Mouse (Mus musculus) heart, postnatal 0 days (tissue): ENCODE results near the gene Stk11. TPM values are rescaled to one million over a fixed set of nuclear protein-coding genes. Genes with fewer than 3 reads are reported as not detected.
A peak's percentile ranks its signal among the peaks of the same experiment; 100 is the strongest.

Experiments
- ATAC-seq: fragments of 200-750 bp; cut with Nextera tagmentation; 2 replicates; pipeline ENCODE4 v1.8.0; 2017; ENCODE audit warnings: low read depth, moderate number of reproducible peaks, moderate library complexity; ENCODE audit not compliant: insufficient read depth
- DNase-seq: peaks from one replicate; pipeline ENCODE4 v3.0.0-alpha.2; 2016; ENCODE audit warnings: low spot score
- H3K27ac ChIP-seq: fragments of 300-500 bp; sonication (generic); 2 replicates; pipeline ENCODE4 v1.5.1; 2014; ENCODE audit warnings: low read depth, mild to moderate bottlenecking
- H3K27me3 ChIP-seq: fragments of 300-500 bp; sonication (generic); 2 replicates; pipeline ENCODE4 v1.6.1; 2014; ENCODE audit warnings: low read length, mixed read lengths; ENCODE audit not compliant: control insufficient read depth, insufficient read depth
- H3K36me3 ChIP-seq: fragments of 300-500 bp; sonication (generic); replicated peaks from 2 replicates; pipeline ENCODE4 v1.6.1; 2014; ENCODE audit warnings: low read length, mixed read lengths; ENCODE audit not compliant: control insufficient read depth, insufficient read depth
- H3K4me1 ChIP-seq: fragments of 300-500 bp; sonication (generic); 2 replicates; pipeline ENCODE4 v1.6.1; 2014; ENCODE audit warnings: antibody characterized with exemption; ENCODE audit not compliant: control insufficient read depth, insufficient read depth
- H3K4me2 ChIP-seq: fragments of 300-500 bp; sonication (generic); 2 replicates; pipeline ENCODE4 v1.6.1; 2014; ENCODE audit warnings: low read depth, mild to moderate bottlenecking, low read length, moderate library complexity
- H3K4me3 ChIP-seq: fragments of 300-500 bp; sonication (generic); 2 replicates; pipeline ENCODE4 v1.5.1; 2014; ENCODE audit warnings: low read depth, low read length
- H3K9ac ChIP-seq: fragments of 300-500 bp; sonication (generic); replicated peaks from 2 replicates; pipeline ENCODE4 v1.6.1; 2014; ENCODE audit warnings: low read depth, low read length, mixed read lengths
- H3K9me3 ChIP-seq: fragments of 300-500 bp; sonication (generic); replicated peaks from 2 replicates; pipeline ENCODE4 v1.6.1; 2016; ENCODE audit warnings: low read length; ENCODE audit not compliant: control insufficient read depth
- CTCF ChIP-seq: IDR thresholded peaks from 2 replicates; pipeline ENCODE4 v1.5.1; 2016; ENCODE audit warnings: antibody characterized with exemption, control low read depth, low read depth
- EP300 ChIP-seq: IDR thresholded peaks from 2 replicates; pipeline ENCODE4 v1.6.1; 2016; ENCODE audit warnings: antibody characterized with exemption, low read depth
- WGBS: fragments of 180-500 bp; shearing (Covaris S2); extraction: QIAGEN DNeasy Blood & Tissue Kit; methylation state at CpG from one replicate; pipeline ENCODE4 v1.1.7; 2014; 5-methylcytosine and 5-hydroxymethylcytosine counted together
- polyA plus RNA-seq: library from polyadenylated mRNA; unstranded; fragments of >200 nt; fragmentation: Nextera tagmentation; extraction: Ambion mirVana; gene quantifications from 2 replicates; pipeline ENCODE4 v1.2.1, GENCODE M21; 2015
- total RNA-seq: library from RNA; depleted of rRNA; stranded (reverse); fragments of >200 nt; gene quantifications from 2 replicates; pipeline ENCODE4 v1.2.3, GENCODE M21; 2014; ENCODE audit warnings: low replicate concordance

Gene Stk11
- total and polyA plus RNA-seq, 2 experiments from 2014 or later = 10.8 to 40.3 TPM

GRCm38 (mm10) chr10:80116563-80116926, 942 bp downstream of the Stk11 start:
- H3K36me3 ChIP-seq = peaks cover 6% of the 10 kb centered on the region; the same call in 1 of the 2 replicates
- peak overlapping the region; percentile 93 for H3K4me2 ChIP-seq
- no peak for ATAC-seq
- H3K4me1 ChIP-seq = peaks cover 31% of the 10 kb centered on the region
- peak overlapping the region; percentile 71 for H3K27ac ChIP-seq
- H3K4me3 ChIP-seq = peak overlapping the region; percentile 97
- H3K27me3 ChIP-seq = no peaks in the 10 kb centered on the region
- no peaks in the 10 kb centered on the region for H3K9me3 ChIP-seq
- DNase-seq = no peak
- TF ChIP-seq CTCF = no peak
- no peak for TF ChIP-seq EP300
- WGBS = under 1% methylated on average over 27 of the region's 27 CpGs
- H3K9ac ChIP-seq = peak overlapping the region; percentile 92

GRCm38 (mm10) chr10:80116927-80117691, 1.5 kb downstream of the Stk11 start:
- Histone ChIP-seq H3K27me3 (no peaks in the 10 kb centered on the region), H3K4me1 (peaks cover 31% of the 10 kb centered on the region), H3K9ac (peak overlapping the region; percentile 92), H3K9me3 (no peaks in the 10 kb centered on the region), H3K4me3 (peak overlapping the region; percentile 97), H3K4me2 (peak overlapping the region; percentile 93), H3K27ac (peak overlapping the region; percentile 71), H3K36me3 (peaks cover 9% of the 10 kb centered on the region; the same call in 1 of the 2 replicates)
- TF ChIP-seq CTCF (no peak), EP300 (no peak)
- DNase-seq (peak; percentile 53), ATAC-seq (no peak)
- under 1% methylated on average over 30 of the region's 30 CpGs for WGBS

GRCm38 (mm10) chr10:80117736-80118135, 2.1 kb downstream of the Stk11 start:
- no peak for TF ChIP-seq CTCF
- no peak for TF ChIP-seq EP300
- no peaks in the 10 kb centered on the region for H3K27me3 ChIP-seq
- peak overlapping the region; percentile 92 for H3K9ac ChIP-seq
- H3K27ac ChIP-seq = peak overlapping the region; percentile 71
- H3K4me3 ChIP-seq = peak overlapping the region; percentile 97
- peaks cover 9% of the 10 kb centered on the region; the same call in 1 of the 2 replicates for H3K36me3 ChIP-seq
- peak overlapping the region; percentile 93 for H3K4me2 ChIP-seq
- 36% methylated on average over 1 of the region's 1 CpGs for whole genome bisulfite sequencing
- ATAC-seq (no peak), DNase-seq (no peak)
- no peaks in the 10 kb centered on the region for H3K9me3 ChIP-seq
- peaks cover 31% of the 10 kb centered on the region for H3K4me1 ChIP-seq

- no peak for TF ChIP-seq EP300
- no peak for TF ChIP-seq CTCF
- Histone ChIP-seq H3K4me2 (peak overlapping the region; percentile 93; the same call in 1 of the 2 replicates), H3K36me3 (peaks cover 10% of the 10 kb centered on the region; the same call in 1 of the 2 replicates), H3K4me1 (peaks cover 31% of the 10 kb centered on the region), H3K9ac (0 out of 2 replicates have a peak overlapping the region, but pooled peaks have one; percentile 25), H3K4me3 (no peak overlapping the region), H3K27me3 (no peaks in the 10 kb centered on the region), H3K9me3 (no peaks in the 10 kb centered on the region), H3K27ac (no peak overlapping the region)
- DNase-seq (no peak), ATAC-seq (no peak)
- 61% methylated on average over 6 of the region's 6 CpGs for WGBS
These were observed 2.9 kb downstream of the Stk11 start for GRCm38 (mm10) chr10:80118552-80118951.

- no peaks in the 10 kb centered on the region for H3K27me3 ChIP-seq
- no peak overlapping the region for H3K4me2 ChIP-seq
- TF ChIP-seq EP300 (no peak), CTCF (no peak)
- H3K9me3 ChIP-seq = no peaks in the 10 kb centered on the region
- 43% methylated on average over 2 of the region's 2 CpGs for WGBS
- no peak overlapping the region for H3K4me3 ChIP-seq
- no peak for ATAC-seq
- H3K9ac ChIP-seq = no peak overlapping the region
- H3K27ac ChIP-seq = no peak overlapping the region
- no peak for DNase-seq
- H3K36me3 ChIP-seq = peaks cover 19% of the 10 kb centered on the region; the same call in 1 of the 2 replicates
- H3K4me1 ChIP-seq = peaks cover 31% of the 10 kb centered on the region
These were observed 4.5 kb downstream of the Stk11 start for GRCm38 (mm10) chr10:80120146-80120545.

- WGBS = 57% methylated on average over 2 of the region's 2 CpGs
- no peaks in the 10 kb centered on the region for H3K27me3 ChIP-seq
- peaks cover 29% of the 10 kb centered on the region for H3K4me1 ChIP-seq
- DNase-seq (no peak), ATAC-seq (no peak)
- no peak overlapping the region for H3K4me3 ChIP-seq
- H3K9ac ChIP-seq = no peak overlapping the region
- no peak overlapping the region for H3K4me2 ChIP-seq
- H3K9me3 ChIP-seq = no peaks in the 10 kb centered on the region
- TF ChIP-seq EP300 (no peak), CTCF (no peak)
- H3K36me3 ChIP-seq = peaks cover 34% of the 10 kb centered on the region
- no peak overlapping the region for H3K27ac ChIP-seq
These were observed 6.0 kb downstream of the Stk11 start for GRCm38 (mm10) chr10:80121639-80122038.
